Mouse (Mus musculus): ENCODE measurements at regions not wholly inside any gene's neighbourhood (a gene's known extent, or its start where the extent isn't known, plus 50 kb on each side); places are given as distances from the start of the nearest gene placed in this dataset.

DNA sequence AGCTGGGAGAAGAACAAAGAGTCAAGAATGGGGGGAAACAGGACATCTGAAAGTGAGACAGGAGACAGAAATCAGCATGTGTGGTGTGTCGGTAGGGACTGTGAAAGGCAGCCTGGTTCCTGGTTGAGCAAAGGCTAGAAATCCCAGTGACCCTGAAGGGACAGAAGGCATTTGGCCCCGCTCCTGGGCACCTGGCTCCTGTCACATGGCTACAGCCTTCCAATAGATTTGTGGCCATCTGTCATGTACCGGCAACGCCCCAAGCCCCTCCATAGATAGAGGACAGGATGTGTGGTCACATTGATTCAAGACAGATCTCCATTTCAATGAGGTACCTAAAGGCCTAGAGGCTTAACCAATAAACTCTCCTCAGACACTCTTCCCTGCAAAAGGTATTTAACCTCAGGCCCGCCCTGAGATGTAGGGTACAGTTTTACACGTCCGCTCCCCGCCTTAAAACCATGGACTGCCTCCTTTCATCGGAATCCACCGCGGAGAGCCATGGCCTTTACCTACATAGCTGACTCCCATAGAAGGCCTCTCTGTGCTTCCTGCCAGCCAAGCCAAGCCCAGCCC, 68.0 kb upstream of the Lmcd1 start:
- TF ChIP-seq POLR2A (IDR thresholded peaks at IDR 0.05; ENCODE audit: extremely low read depth, insufficient read depth, low read length) (no peak), CTCF (IDR thresholded peaks at IDR 0.05; ENCODE audit: extremely low read depth, insufficient read depth, low read length) (no peak)
